Mouse (Mus musculus): ENCODE data around the gene Gm13691.
"Not testable (repeated sequence)": the region's sequence is repeated elsewhere in the genome, so short reads cannot be mapped to it uniquely, and the experiment has no call there.

GRCm38 (mm10) chr2:83967013-83967412 lies 23.3 kb upstream of the Gm13691 start, which contains the start of gene Gm13695:
- not testable (repeated sequence) for TF ChIP-seq CTCF (IDR thresholded peaks at IDR 0.05; ENCODE audit: low read depth, low read length); POLR2A (IDR thresholded peaks at IDR 0.05; ENCODE audit: borderline replicate concordance, low read depth, low read length)
